Mouse (Mus musculus) heart, embryonic 13.5 days (tissue): Measurements from ENCODE around the gene Irgc1. TPM values are rescaled to one million over a fixed set of nuclear protein-coding genes. Genes with fewer than 3 reads are reported as not detected.
"Not testable (repeated sequence)": the region's sequence is repeated elsewhere in the genome, so short reads cannot be mapped to it uniquely, and the experiment has no call there.

Source experiments
- ATAC-seq: fragments of 200-750 bp; cut with Nextera tagmentation; 2 replicates; pipeline ENCODE4 v1.8.0; 2017; ENCODE audit warnings: moderate TSS enrichment; ENCODE audit not compliant: insufficient number of reproducible peaks, low FRiP score, low TSS enrichment; ENCODE audit errors: extremely low read depth
- H3K27ac ChIP-seq: fragments of 300-500 bp; sonication (generic); replicated peaks from 2 replicates; pipeline ENCODE4 v1.5.1; 2015; ENCODE audit warnings: moderate library complexity, mild to moderate bottlenecking, inconsistent platforms
- H3K27me3 ChIP-seq: fragments of 300-500 bp; sonication (generic); replicated peaks from 2 replicates; pipeline ENCODE4 v1.6.1; 2015; ENCODE audit warnings: mild to moderate bottlenecking, inconsistent platforms
- H3K36me3 ChIP-seq: fragments of 300-500 bp; sonication (generic); 2 replicates; pipeline ENCODE4 v1.6.1; 2015; ENCODE audit warnings: mild to moderate bottlenecking, inconsistent platforms
- H3K4me1 ChIP-seq: fragments of 300-500 bp; sonication (generic); 2 replicates; pipeline ENCODE4 v1.6.1; 2015; ENCODE audit warnings: inconsistent platforms
- H3K4me2 ChIP-seq: fragments of 300-500 bp; sonication (generic); 2 replicates; pipeline ENCODE4 v1.6.1; 2015; ENCODE audit warnings: inconsistent platforms, mild to moderate bottlenecking, moderate library complexity
- H3K4me3 ChIP-seq: fragments of 300-500 bp; sonication (generic); 2 replicates; pipeline ENCODE4 v1.5.1; 2015; ENCODE audit warnings: moderate library complexity, mild to moderate bottlenecking, inconsistent platforms
- H3K9ac ChIP-seq: fragments of 300-500 bp; sonication (generic); 2 replicates; pipeline ENCODE4 v1.6.1; 2015; ENCODE audit warnings: inconsistent platforms, mild to moderate bottlenecking, moderate library complexity
- H3K9me3 ChIP-seq: fragments of 300-500 bp; sonication (generic); 2 replicates; pipeline ENCODE4 v1.6.1; 2016; ENCODE audit warnings: inconsistent platforms
- WGBS: fragments of 180-500 bp; shearing (Covaris S2); methylation state at CpG from one replicate; pipeline ENCODE4 v1.1.7; 2015; ENCODE audit warnings: mixed read lengths; 5-methylcytosine and 5-hydroxymethylcytosine counted together
- polyA plus RNA-seq: library from polyadenylated mRNA; unstranded; fragments of >200 nt; fragmentation: Nextera tagmentation; extraction: Ambion mirVana; gene quantifications from 2 replicates; pipeline ENCODE4 v1.2.1, GENCODE M21; 2015

The Irgc1 gene
- polyA plus RNA-seq, 1 experiment from 2014 or later, result not detected

GRCm38 (mm10) chr7:24410831-24411230, 41.3 kb downstream of the Irgc1 start:
- 77% methylated on average over 3 of the region's 3 CpGs for WGBS
- no peak overlapping the region for H3K4me2 ChIP-seq

DNA sequence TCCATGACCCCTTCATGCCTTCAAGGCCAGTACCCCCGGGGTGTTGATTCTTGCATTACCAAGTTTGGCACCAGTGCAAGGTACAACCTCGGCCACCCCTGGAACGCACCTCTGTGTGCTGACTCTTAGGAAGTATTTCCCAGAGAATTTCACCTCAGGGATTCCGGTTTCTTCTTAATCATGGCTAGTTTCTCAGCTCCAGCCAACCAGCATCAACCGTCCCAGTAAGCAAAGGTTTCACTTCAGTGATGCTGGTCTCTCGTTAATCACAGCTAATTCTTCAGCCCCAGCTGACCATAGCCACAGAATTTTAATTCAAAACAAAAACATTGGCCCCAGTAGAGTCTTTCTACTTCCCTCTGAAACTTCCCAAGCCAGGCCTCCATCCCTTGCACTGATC, 42.0 kb downstream of the Irgc1 start:
- H3K27ac ChIP-seq, result no peak overlapping the region
- ATAC-seq, result no peak
- no peak overlapping the region for H3K9ac ChIP-seq
- no peaks in the 10 kb centered on the region for H3K9me3 ChIP-seq
- H3K36me3 ChIP-seq, result peaks cover 41% of the 10 kb centered on the region
- WGBS, result 89% methylated on average over 6 of the region's 6 CpGs
- no peak overlapping the region for H3K4me3 ChIP-seq
- H3K4me2 ChIP-seq, result no peak overlapping the region
- H3K27me3 ChIP-seq, result no peaks in the 10 kb centered on the region
- H3K4me1 ChIP-seq, result peaks cover 16% of the 10 kb centered on the region

More at GRCm38 (mm10) chr7:24410831-24411230, 41.3 kb downstream of the Irgc1 start:
- Histone ChIP-seq H3K27me3 (no peaks in the 10 kb centered on the region), H3K9ac (no peak overlapping the region), H3K4me3 (no peak overlapping the region), H3K9me3 (no peaks in the 10 kb centered on the region), H3K4me1 (peaks cover 23% of the 10 kb centered on the region), H3K36me3 (peaks cover 34% of the 10 kb centered on the region), H3K27ac (no peak overlapping the region)
- no peak for ATAC-seq

GRCm38 (mm10) chr7:24408186-24408585, 43.9 kb downstream of the Irgc1 start:
- no peaks in the 10 kb centered on the region for H3K9me3 ChIP-seq
- no peak overlapping the region for H3K4me3 ChIP-seq
- 74% methylated on average over 9 of the region's 9 CpGs for WGBS
- no peak overlapping the region for H3K9ac ChIP-seq
- no peaks in the 10 kb centered on the region for H3K27me3 ChIP-seq
- no peak for ATAC-seq
- H3K27ac ChIP-seq, result no peak overlapping the region
- no peak overlapping the region for H3K4me2 ChIP-seq
- H3K36me3 ChIP-seq, result peaks cover 59% of the 10 kb centered on the region
- peaks cover 8% of the 10 kb centered on the region; the same call in 1 of the 2 replicates for H3K4me1 ChIP-seq

DNA sequence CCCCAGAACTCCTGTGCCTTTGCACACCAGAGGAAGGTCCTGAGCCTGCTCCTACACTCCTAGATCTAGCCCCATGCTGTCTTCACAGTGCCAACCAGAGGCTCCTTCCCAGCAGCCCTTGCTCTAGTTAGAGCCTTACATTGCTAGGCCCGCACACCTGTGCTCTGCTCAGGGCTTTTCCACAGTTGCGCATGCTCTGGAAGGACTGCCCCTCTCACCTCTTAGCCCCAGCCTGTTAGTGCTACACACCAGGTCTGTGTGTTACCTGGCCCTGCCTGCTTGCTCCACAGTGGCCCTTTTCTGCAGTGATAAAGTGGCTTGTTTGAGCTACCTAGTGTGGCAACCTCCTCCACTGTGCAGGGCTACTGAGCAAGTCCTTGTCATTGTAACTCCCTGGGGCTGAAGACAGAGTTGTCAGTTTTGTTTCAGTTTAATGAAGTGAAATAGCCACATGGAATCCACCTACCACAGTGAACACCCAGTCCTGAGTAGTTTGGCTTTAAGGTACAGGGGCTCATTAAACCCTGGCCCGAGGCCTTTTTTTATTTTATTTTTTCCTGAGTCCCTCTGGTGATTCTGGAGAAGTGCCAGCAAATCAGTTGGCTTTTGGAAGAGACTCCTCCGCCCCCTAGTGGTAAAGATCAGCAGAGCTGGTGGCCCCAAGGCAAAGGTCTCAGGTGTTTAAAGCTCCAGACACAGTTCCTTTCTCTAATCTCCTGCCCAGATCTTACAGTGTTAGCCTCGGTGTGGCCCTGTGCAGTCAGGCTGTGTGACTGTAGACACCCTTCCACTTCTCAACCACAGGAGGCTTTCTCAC, 45.4 kb downstream of the Irgc1 start:
- H3K9me3 ChIP-seq, result no peaks in the 10 kb centered on the region
- H3K4me1 ChIP-seq, result peaks cover 8% of the 10 kb centered on the region; the same call in 1 of the 2 replicates
- H3K9ac ChIP-seq, result peak overlapping the region; percentile 8; the same call in 1 of the 2 replicates
- no peak overlapping the region for H3K4me3 ChIP-seq
- ATAC-seq, result no peak
- no peak overlapping the region for H3K4me2 ChIP-seq
- H3K27ac ChIP-seq, result no peak overlapping the region
- peaks cover 66% of the 10 kb centered on the region for H3K36me3 ChIP-seq
- H3K27me3 ChIP-seq, result no peaks in the 10 kb centered on the region
- 44% methylated on average over 5 of the region's 5 CpGs for WGBS

GRCm38 (mm10) chr7:24405649-24406048, 46.4 kb downstream of the Irgc1 start:
- 91% methylated on average over 13 of the region's 13 CpGs for WGBS
- ATAC-seq, result no peak
- peaks cover 63% of the 10 kb centered on the region for H3K36me3 ChIP-seq

GRCm38 (mm10) chr7:24402851-24403250, 49.2 kb downstream of the Irgc1 start:
- peaks cover 47% of the 10 kb centered on the region for H3K36me3 ChIP-seq
- WGBS, result 97% methylated on average over 9 of the region's 9 CpGs
- no peak for ATAC-seq
- H3K27me3 ChIP-seq, result no peaks in the 10 kb centered on the region
- H3K9me3 ChIP-seq, result no peaks in the 10 kb centered on the region
- peaks cover 21% of the 10 kb centered on the region for H3K4me1 ChIP-seq
- H3K9ac ChIP-seq, result no peak overlapping the region
- no peak overlapping the region for H3K4me3 ChIP-seq
- H3K4me2 ChIP-seq, result no peak overlapping the region
- no peak overlapping the region for H3K27ac ChIP-seq

More at GRCm38 (mm10) chr7:24405649-24406048, 46.4 kb downstream of the Irgc1 start:
- H3K4me1 ChIP-seq, result peaks cover 13% of the 10 kb centered on the region
- no peaks in the 10 kb centered on the region for H3K27me3 ChIP-seq
- no peaks in the 10 kb centered on the region for H3K9me3 ChIP-seq
- no peak overlapping the region for H3K27ac ChIP-seq
- no peak overlapping the region for H3K4me2 ChIP-seq
- H3K4me3 ChIP-seq, result no peak overlapping the region
- H3K9ac ChIP-seq, result no peak overlapping the region

DNA sequence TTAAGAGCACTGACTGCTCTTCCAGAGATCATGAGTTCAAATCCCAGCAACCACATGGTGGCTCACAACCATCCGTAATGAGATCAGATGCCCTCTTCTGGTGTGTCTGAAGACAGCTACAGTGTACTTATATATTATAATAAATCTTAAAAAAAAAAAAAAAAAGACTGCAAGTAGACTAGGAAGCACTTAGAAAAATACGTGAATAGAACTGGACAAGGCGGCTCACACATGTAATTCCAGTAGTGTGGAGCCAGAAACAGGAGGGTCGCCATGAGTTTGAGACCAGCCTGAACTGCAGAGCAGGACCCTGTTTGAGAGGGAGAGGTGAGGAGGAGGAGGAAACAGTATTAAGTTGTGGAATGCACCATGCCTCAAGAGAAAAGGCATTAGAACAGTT, 51.6 kb downstream of the Irgc1 start:
- not testable (repeated sequence) for ATAC-seq, H3K9me3 ChIP-seq, H3K27me3 ChIP-seq, H3K27ac ChIP-seq, H3K9ac ChIP-seq
- Histone ChIP-seq H3K4me2 (peak overlapping the region; percentile 80), H3K4me1 (peaks cover 17% of the 10 kb centered on the region), H3K36me3 (peaks cover 36% of the 10 kb centered on the region), H3K4me3 (peak overlapping the region; percentile 59)
- WGBS, result 90% methylated on average over 4 of the region's 4 CpGs

GRCm38 (mm10) chr7:24400082-24400452, 52.0 kb downstream of the Irgc1 start:
- Histone ChIP-seq H3K4me1 (peaks cover 17% of the 10 kb centered on the region), H3K27ac (peak overlapping the region; percentile 96), H3K4me2 (peak overlapping the region; percentile 80), H3K9ac (peak overlapping the region; percentile 83), H3K9me3 (no peaks in the 10 kb centered on the region), H3K4me3 (peak overlapping the region; percentile 59), H3K36me3 (peaks cover 32% of the 10 kb centered on the region), H3K27me3 (no peaks in the 10 kb centered on the region)
- WGBS, result 19% methylated on average over 3 of the region's 3 CpGs
- no peak for ATAC-seq

- peak; percentile 89 for ATAC-seq
- H3K4me2 ChIP-seq, result peak within 1 kb of the TSS; percentile 80
- no peaks in the 10 kb centered on the region for H3K27me3 ChIP-seq
- H3K9me3 ChIP-seq, result no peaks in the 10 kb centered on the region
- H3K4me3 ChIP-seq, result peak within 1 kb of the TSS; percentile 59
- peak within 1 kb of the TSS; percentile 83 for H3K9ac ChIP-seq
- H3K36me3 ChIP-seq, result peaks cover 26% of the 10 kb centered on the region
- peak within 1 kb of the TSS; percentile 96 for H3K27ac ChIP-seq
- peaks cover 17% of the 10 kb centered on the region for H3K4me1 ChIP-seq
- WGBS, result 2% methylated on average over 66 of the region's 66 CpGs
Measured at GRCm38 (mm10) chr7:24399256-24400081, 52.6 kb downstream of the Irgc1 start, which contains the start of gene Smg9. Smg9 (plus strand) TSS chr7:24399619.

- Histone ChIP-seq H3K4me1 (peaks cover 17% of the 10 kb centered on the region), H3K9me3 (no peaks in the 10 kb centered on the region), H3K4me2 (peak overlapping the region; percentile 80; the same call in 1 of the 2 replicates), H3K27me3 (no peaks in the 10 kb centered on the region), H3K4me3 (peak overlapping the region; percentile 59), H3K9ac (no peak overlapping the region), H3K36me3 (peaks cover 17% of the 10 kb centered on the region), H3K27ac (no peak overlapping the region)
- no peak for ATAC-seq
- WGBS, result 90% methylated on average over 8 of the region's 8 CpGs
Measured at GRCm38 (mm10) chr7:24398364-24398913, 53.7 kb downstream of the Irgc1 start.

DNA sequence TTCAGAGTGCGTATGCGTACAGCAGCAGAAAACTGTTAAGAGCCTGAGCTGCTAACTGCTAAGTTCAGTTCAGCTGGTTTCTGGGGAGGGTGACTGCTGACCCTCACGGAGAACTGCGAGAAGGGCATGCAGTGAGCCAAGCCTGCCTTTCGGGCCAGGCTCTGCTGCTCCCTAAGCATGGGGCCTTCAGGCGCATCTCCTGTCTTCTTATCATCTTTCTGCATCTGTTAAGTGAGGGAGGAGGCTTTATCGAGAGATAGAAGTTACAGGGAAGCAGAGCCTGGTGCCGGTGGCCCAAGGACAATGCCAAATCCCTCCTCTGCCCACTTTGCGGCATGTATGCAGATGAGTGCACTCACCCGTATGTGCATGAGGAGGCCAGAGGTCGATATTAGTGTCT, 55.3 kb downstream of the Irgc1 start:
- Histone ChIP-seq H3K4me1 (peaks cover 17% of the 10 kb centered on the region), H3K9ac (no peak overlapping the region), H3K27me3 (no peaks in the 10 kb centered on the region), H3K4me2 (no peak overlapping the region), H3K27ac (no peak overlapping the region), H3K9me3 (no peaks in the 10 kb centered on the region), H3K36me3 (peaks cover under 1% of the 10 kb centered on the region; the same call in 1 of the 2 replicates), H3K4me3 (no peak overlapping the region)
- WGBS, result 67% methylated on average over 11 of the region's 11 CpGs
- no peak for ATAC-seq
